Mouse (Mus musculus) forebrain, embryonic 12.5 days (tissue): ENCODE results near the gene Slc22a17. TPM values are rescaled to one million over a fixed set of nuclear protein-coding genes. Genes with fewer than 3 reads are reported as not detected.
"Not testable (repeated sequence)": the region's sequence is repeated elsewhere in the genome, so short reads cannot be mapped to it uniquely, and the experiment has no call there.

Source experiments
- ATAC-seq: fragments of 200-750 bp; cut with Nextera tagmentation; 2 replicates; pipeline ENCODE4 v1.8.0; 2017; ENCODE audit warnings: moderate TSS enrichment; ENCODE audit not compliant: low FRiP score
- H3K27ac ChIP-seq: fragments of 300-500 bp; sonication (generic); 2 replicates; pipeline ENCODE4 v1.5.1; 2016; ENCODE audit warnings: mild to moderate bottlenecking
- H3K27me3 ChIP-seq: fragments of 300-500 bp; sonication (generic); 2 replicates; pipeline ENCODE4 v1.6.1; 2016; ENCODE audit warnings: mild to moderate bottlenecking
- H3K36me3 ChIP-seq: fragments of 300-500 bp; sonication (generic); replicated peaks from 2 replicates; pipeline ENCODE4 v1.6.1; 2016; ENCODE audit warnings: mild to moderate bottlenecking
- H3K4me1 ChIP-seq: fragments of 300-500 bp; sonication (generic); 2 replicates; pipeline ENCODE4 v1.6.1; 2016
- H3K4me2 ChIP-seq: fragments of 300-500 bp; sonication (generic); 2 replicates; pipeline ENCODE4 v1.6.1; 2016; ENCODE audit warnings: mild to moderate bottlenecking, moderate library complexity
- H3K4me3 ChIP-seq: fragments of 300-500 bp; sonication (generic); replicated peaks from 2 replicates; pipeline ENCODE4 v1.5.1; 2016; ENCODE audit warnings: mild to moderate bottlenecking
- H3K9ac ChIP-seq: fragments of 300-500 bp; sonication (generic); 2 replicates; pipeline ENCODE4 v1.6.1; 2016; ENCODE audit warnings: mild to moderate bottlenecking
- H3K9me3 ChIP-seq: fragments of 300-500 bp; sonication (generic); 2 replicates; pipeline ENCODE4 v1.6.1; 2016
- WGBS: fragments of 180-500 bp; shearing (Covaris S2); methylation state at CpG from one replicate; pipeline ENCODE4 v1.1.7; 2016; 5-methylcytosine and 5-hydroxymethylcytosine counted together
- polyA plus RNA-seq: library from polyadenylated mRNA; unstranded; fragments of >200 nt; fragmentation: Nextera tagmentation; extraction: Ambion mirVana; gene quantifications from 2 replicates; pipeline ENCODE4 v1.2.1, GENCODE M21; 2016

Gene Slc22a17
- polyA plus RNA-seq, 1 experiment from 2014 or later = 97.8 TPM

- H3K36me3 ChIP-seq = no peaks in the 10 kb centered on the region
- WGBS = 67% methylated on average over 12 of the region's 12 CpGs
- no peak overlapping the region for H3K9ac ChIP-seq
- H3K4me3 ChIP-seq = no peak overlapping the region
- no peaks in the 10 kb centered on the region for H3K27me3 ChIP-seq
- H3K27ac ChIP-seq = no peak overlapping the region
- no peaks in the 10 kb centered on the region for H3K4me1 ChIP-seq
- no peaks in the 10 kb centered on the region for H3K9me3 ChIP-seq
- no peak overlapping the region for H3K4me2 ChIP-seq
- ATAC-seq = no peak
Observed at GRCm38 (mm10) chr14:54950493-54950892, 37.6 kb upstream of the Slc22a17 start.

- Histone ChIP-seq H3K4me3 (no peak overlapping the region), H3K27me3 (no peaks in the 10 kb centered on the region), H3K9ac (no peak overlapping the region), H3K9me3 (no peaks in the 10 kb centered on the region), H3K27ac (no peak overlapping the region), H3K36me3 (no peaks in the 10 kb centered on the region), H3K4me1 (no peaks in the 10 kb centered on the region), H3K4me2 (no peak overlapping the region)
- ATAC-seq = no peak
- WGBS = 89% methylated on average over 9 of the region's 9 CpGs
Observed at GRCm38 (mm10) chr14:54948781-54949180, 35.8 kb upstream of the Slc22a17 start.

DNA sequence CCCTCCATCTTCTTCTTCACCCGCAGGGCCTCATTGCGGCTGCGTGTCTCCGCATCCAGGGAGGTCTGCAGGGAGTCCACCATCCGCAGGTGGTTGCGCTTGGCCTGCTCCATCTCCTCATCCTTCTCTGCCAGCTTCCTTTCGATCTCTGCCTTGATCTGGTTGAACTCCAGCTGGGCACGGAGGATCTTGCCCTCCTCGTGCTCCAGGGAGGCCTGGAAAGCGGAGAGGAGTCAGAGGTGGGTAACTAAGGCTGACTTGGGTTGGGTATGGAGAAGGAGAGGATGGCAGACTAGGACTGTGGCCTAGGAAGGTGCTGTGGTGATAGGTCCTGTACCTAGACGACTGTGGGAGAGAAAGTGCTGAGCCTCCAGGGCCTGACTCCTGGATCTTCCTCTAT lies 34.1 kb upstream of the Slc22a17 start:
- not testable (repeated sequence) for H3K27me3 ChIP-seq, H3K4me2 ChIP-seq, H3K4me3 ChIP-seq, H3K27ac ChIP-seq, ATAC-seq, H3K9ac ChIP-seq, H3K9me3 ChIP-seq, H3K36me3 ChIP-seq, H3K4me1 ChIP-seq
- 87% methylated on average over 11 of the region's 11 CpGs for WGBS

DNA sequence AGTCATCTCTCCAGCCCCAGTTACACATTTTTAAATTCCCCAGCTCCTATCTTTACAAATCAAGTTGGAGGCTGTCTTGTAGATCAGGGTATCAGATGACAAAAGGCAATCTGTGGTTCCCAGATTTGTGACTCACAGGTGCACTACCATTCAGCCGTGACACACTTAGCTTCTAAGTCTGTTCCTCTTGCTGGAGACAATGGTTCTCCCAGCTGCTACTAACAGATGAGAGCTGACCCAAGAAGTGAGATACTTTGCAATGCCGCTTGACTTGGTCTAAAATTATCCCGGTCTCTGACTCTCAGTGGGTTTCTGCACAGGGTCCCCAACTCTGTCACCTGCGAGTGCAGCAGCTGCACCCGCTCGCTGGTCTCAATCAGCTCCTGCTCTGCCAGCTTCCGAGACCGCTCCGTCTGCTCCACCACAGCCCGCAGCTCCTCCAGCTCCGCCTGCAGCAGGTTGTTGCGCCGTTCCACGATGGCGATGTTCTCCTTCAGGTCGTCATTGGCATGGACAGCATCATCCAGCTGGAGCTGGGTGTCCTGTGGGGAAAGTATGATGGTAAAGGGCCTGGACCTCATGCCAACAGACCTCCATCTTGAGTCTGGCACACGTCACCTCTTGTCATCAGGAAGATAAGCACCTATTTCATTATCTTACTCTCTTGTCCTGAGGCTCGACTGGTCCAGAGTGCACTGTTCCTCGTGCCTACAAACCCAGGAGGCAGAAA lies 33.2 kb upstream of the Slc22a17 start:
- no peak overlapping the region for H3K9ac ChIP-seq
- H3K36me3 ChIP-seq = no peaks in the 10 kb centered on the region
- H3K27ac ChIP-seq = no peak overlapping the region
- H3K4me3 ChIP-seq = no peak overlapping the region
- H3K9me3 ChIP-seq = no peaks in the 10 kb centered on the region
- no peaks in the 10 kb centered on the region for H3K27me3 ChIP-seq
- H3K4me2 ChIP-seq = no peak overlapping the region
- ATAC-seq = no peak
- H3K4me1 ChIP-seq = no peaks in the 10 kb centered on the region
- whole genome bisulfite sequencing = 88% methylated on average over 19 of the region's 19 CpGs

DNA sequence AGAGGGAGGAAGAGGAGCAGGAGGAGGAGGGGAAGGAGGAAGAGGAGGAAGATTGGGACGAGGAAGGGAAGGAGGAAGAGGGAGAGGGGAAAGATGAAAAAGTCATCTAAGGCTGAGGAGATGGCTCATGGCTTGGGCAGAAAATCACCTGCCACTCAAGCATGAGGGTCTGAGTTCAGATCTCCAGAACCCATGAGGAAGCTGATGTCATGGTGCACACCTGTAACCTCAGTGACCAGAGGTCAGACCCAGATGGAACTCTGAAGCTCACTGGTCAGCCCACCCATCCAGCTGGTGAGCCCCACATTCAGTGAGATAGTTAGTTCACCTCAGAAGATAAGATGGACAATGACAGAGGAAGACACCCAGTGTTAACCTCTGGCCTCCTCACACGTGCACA lies 32.0 kb upstream of the Slc22a17 start:
- Histone ChIP-seq H3K27ac (no peak overlapping the region), H3K9ac (no peak overlapping the region), H3K4me3 (no peak overlapping the region), H3K4me2 (no peak overlapping the region), H3K27me3 (no peaks in the 10 kb centered on the region), H3K4me1 (no peaks in the 10 kb centered on the region), H3K36me3 (no peaks in the 10 kb centered on the region), H3K9me3 (no peaks in the 10 kb centered on the region)
- WGBS = 70% methylated on average over 2 of the region's 2 CpGs
- no peak for ATAC-seq

GRCm38 (mm10) chr14:54943971-54944370 lies 31.0 kb upstream of the Slc22a17 start:
- H3K9me3 ChIP-seq = no peaks in the 10 kb centered on the region
- H3K4me1 ChIP-seq = no peaks in the 10 kb centered on the region
- H3K9ac ChIP-seq = no peak overlapping the region
- H3K4me3 ChIP-seq = no peak overlapping the region
- H3K27me3 ChIP-seq = no peaks in the 10 kb centered on the region
- 96% methylated on average over 7 of the region's 7 CpGs for WGBS
- no peaks in the 10 kb centered on the region for H3K36me3 ChIP-seq
- no peak overlapping the region for H3K27ac ChIP-seq
- ATAC-seq = no peak
- no peak overlapping the region for H3K4me2 ChIP-seq

DNA sequence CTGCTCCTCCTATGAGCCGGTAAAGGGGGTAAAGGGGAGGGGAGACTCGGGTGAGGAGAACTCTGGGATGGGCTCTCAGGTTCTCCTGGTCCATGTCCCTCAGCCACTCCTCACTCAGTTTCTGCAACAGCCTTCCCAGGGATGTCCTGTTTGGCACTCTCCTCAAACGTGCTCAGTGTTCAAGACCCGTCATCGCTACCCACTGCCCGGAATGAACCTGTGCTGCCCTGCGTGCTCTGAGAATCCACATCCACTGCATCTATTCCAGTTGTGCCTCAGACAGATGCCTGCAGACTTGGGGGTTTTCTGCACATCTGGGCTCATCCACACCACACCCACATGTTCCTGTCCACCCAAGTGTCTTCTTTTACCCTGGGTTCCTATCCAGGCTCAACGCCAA lies 29.5 kb upstream of the Slc22a17 start:
- no peak for ATAC-seq
- Histone ChIP-seq H3K4me2 (no peak overlapping the region), H3K9me3 (no peaks in the 10 kb centered on the region), H3K27ac (no peak overlapping the region), H3K4me1 (no peaks in the 10 kb centered on the region), H3K9ac (no peak overlapping the region), H3K27me3 (no peaks in the 10 kb centered on the region), H3K4me3 (no peak overlapping the region), H3K36me3 (no peaks in the 10 kb centered on the region)
- 93% methylated on average over 8 of the region's 8 CpGs for WGBS

DNA sequence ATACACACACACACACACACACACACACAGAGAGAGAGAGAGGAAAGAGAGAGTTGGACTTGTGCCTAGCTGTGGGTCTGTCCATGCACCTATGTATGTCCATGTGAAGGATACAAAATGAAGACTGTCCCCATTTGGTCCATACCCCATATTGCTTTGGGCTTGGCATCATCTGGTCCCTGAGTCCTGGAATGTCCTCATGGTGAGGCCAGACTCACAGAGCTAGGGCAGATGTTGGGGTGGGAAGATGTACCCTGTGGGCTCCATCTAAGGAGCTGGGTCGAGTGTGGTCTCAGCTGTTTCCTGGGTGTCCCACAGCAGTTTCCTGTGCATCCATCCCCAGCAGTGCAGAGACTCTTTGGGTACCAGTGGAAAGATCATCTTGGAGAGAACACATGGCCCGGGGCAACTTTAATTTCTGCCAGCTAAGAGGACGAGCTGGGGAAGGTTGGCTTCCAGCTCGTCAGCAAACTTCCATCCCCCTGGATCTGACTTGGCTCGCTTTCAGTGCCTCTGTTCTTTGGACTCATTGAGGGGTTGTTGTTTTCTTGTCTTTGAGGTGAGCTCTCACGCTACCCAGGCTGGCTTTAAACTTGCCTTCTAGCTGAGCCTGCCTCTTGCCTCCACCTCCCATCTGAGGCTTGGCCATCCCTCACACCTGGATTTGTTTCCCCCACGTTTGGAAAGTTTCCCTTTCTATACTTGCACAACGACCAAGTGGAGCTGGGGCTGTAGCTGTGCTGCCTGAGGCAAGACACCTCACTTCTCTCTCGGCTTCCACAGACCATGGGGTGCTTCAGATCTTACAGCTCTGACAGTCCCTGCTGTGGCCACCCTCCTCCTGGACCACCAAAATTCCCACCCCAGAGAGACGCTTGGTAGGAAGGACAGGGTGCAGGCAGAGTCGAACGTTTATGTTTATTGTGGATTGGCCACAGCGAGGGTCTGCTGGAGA lies 28.4 kb upstream of the Slc22a17 start:
- Histone ChIP-seq H3K4me2 (no peak overlapping the region), H3K9ac (no peak overlapping the region), H3K9me3 (no peaks in the 10 kb centered on the region), H3K4me1 (no peaks in the 10 kb centered on the region; the same call in 1 of the 2 replicates), H3K27me3 (no peaks in the 10 kb centered on the region), H3K4me3 (no peak overlapping the region), H3K36me3 (no peaks in the 10 kb centered on the region), H3K27ac (no peak overlapping the region)
- ATAC-seq = no peak
- 65% methylated on average over 13 of the region's 13 CpGs for WGBS

DNA sequence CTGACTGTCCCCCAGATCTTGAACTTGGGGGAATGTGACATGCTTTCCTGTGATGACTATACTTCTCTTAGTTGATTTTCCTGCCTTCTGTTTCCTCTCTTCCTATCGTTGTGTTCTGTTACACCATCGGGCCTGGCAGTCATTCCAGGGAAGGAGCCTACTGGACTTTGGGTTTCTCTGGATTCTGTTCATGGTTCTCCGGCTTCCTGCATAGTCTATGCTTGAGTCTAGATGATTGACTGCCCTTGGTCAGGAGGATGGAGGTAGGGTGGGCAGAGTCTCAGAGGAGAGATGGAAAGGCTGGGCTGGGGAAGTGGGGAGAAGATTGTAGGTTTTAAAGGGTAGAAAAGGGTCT lies 27.2 kb upstream of the Slc22a17 start:
- Histone ChIP-seq H3K4me1 (no peaks in the 10 kb centered on the region; the same call in 1 of the 2 replicates), H3K27ac (no peak overlapping the region), H3K9ac (no peak overlapping the region), H3K4me3 (no peak overlapping the region), H3K9me3 (no peaks in the 10 kb centered on the region), H3K4me2 (no peak overlapping the region), H3K36me3 (no peaks in the 10 kb centered on the region), H3K27me3 (no peaks in the 10 kb centered on the region)
- WGBS = 87% methylated on average over 3 of the region's 3 CpGs
- no peak for ATAC-seq

GRCm38 (mm10) chr14:54939434-54940175 lies 26.7 kb upstream of the Slc22a17 start:
- H3K9ac ChIP-seq = no peak overlapping the region
- ATAC-seq = no peak
- no peak overlapping the region for H3K27ac ChIP-seq
- H3K27me3 ChIP-seq = no peaks in the 10 kb centered on the region
- no peaks in the 10 kb centered on the region for H3K36me3 ChIP-seq
- no peaks in the 10 kb centered on the region for H3K9me3 ChIP-seq
- H3K4me1 ChIP-seq = no peaks in the 10 kb centered on the region; the same call in 1 of the 2 replicates
- no peak overlapping the region for H3K4me2 ChIP-seq
- no peak overlapping the region for H3K4me3 ChIP-seq
- WGBS = 51% methylated on average over 12 of the region's 12 CpGs

GRCm38 (mm10) chr14:54938431-54939219 lies 25.7 kb upstream of the Slc22a17 start:
- H3K9ac ChIP-seq = no peak overlapping the region
- no peaks in the 10 kb centered on the region; the same call in 1 of the 2 replicates for H3K4me1 ChIP-seq
- H3K4me3 ChIP-seq = no peak overlapping the region
- H3K9me3 ChIP-seq = no peaks in the 10 kb centered on the region
- no peak overlapping the region for H3K4me2 ChIP-seq
- no peaks in the 10 kb centered on the region for H3K27me3 ChIP-seq
- no peak for ATAC-seq
- H3K27ac ChIP-seq = no peak overlapping the region
- no peaks in the 10 kb centered on the region for H3K36me3 ChIP-seq
- WGBS = 83% methylated on average over 15 of the region's 15 CpGs
